In the genomic region with DNA sequence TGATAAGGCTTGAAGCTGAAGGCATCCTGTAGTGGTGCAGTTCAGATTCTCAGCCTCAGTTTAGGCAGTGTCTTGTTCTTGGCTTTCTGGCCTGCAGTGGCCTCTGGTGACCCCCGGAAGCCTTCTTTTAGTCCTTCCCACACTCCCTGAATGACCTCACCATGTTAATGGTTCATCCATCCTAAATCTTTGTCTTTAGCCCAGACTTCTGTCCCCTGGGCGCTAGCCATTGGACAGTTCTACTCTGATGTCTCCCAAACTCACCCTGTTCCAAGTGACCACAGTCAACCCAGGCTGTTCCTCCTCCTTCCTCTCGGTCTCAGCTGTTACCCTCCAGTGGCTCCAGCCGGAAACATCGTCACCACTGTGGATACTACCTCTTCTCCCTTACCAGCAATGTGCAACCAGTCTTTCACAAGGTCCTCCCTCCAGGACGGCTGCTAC, we compare ENCODE assay signal across 8 mouse cellular contexts. TPM values are rescaled to one million over a fixed set of nuclear protein-coding genes. Genes with fewer than 3 reads are reported as not detected.
A peak's percentile ranks its signal among the peaks of the same experiment; 100 is the strongest.
DNase-seq lines count a peak whose midpoint lies in the region; ATAC-seq and TF ChIP-seq lines count a peak whose summit lies in the region.

No protein-coding gene starts in this region.

- no peak for TF ChIP-seq POLR2A in bone marrow, adult 2 months (IDR thresholded peaks at IDR 0.05; ENCODE audit: borderline replicate concordance, control insufficient read depth, low read depth, low read length)

- DNase-seq in hindbrain, embryonic 11.5 days (ENCODE audit: low spot score): no peak
- DNase-seq in liver, embryonic 11.5 days (ENCODE audit: low spot score): no peak
- no peak for DNase-seq in thymus, postnatal 4 days
- no peak for DNase-seq in embryo, embryonic 9.5 days (ENCODE audit: extremely low spot score)
- DNase-seq in cerebellum, postnatal 14 days: no peak

- peaks cover 1% of the 10 kb centered on the region; the same call in 1 of the 2 replicates for H3K4me1 ChIP-seq in bone marrow, adult 2 months (ENCODE audit: control insufficient read depth, insufficient read depth, low read length)
- H3K4me1 ChIP-seq in forebrain, embryonic 16.5 days (replicated peaks; ENCODE audit: control insufficient read depth, insufficient read depth, low read length): peaks cover 18% of the 10 kb centered on the region
- H3K4me1 ChIP-seq in hindbrain, embryonic 11.5 days (replicated peaks; ENCODE audit: control insufficient read depth, insufficient read depth, low read length): peaks cover 5% of the 10 kb centered on the region
- H3K4me1 ChIP-seq in liver, embryonic 11.5 days (replicated peaks; ENCODE audit: control insufficient read depth, insufficient read depth, low read length): peaks cover 31% of the 10 kb centered on the region

- peaks cover 17% of the 10 kb centered on the region for H3K36me3 ChIP-seq in forebrain, embryonic 16.5 days (ENCODE audit: control insufficient read depth, insufficient read depth)
- peaks cover 12% of the 10 kb centered on the region for H3K36me3 ChIP-seq in hindbrain, embryonic 11.5 days (ENCODE audit: control insufficient read depth, insufficient read depth, low read length)
- peaks cover 52% of the 10 kb centered on the region for H3K36me3 ChIP-seq in liver, embryonic 11.5 days (ENCODE audit: control insufficient read depth, insufficient read depth, low read length)

- peak overlapping the region; percentile 23 for H3K27ac ChIP-seq in bone marrow, adult 2 months (ENCODE audit: control insufficient read depth, insufficient read depth, low read depth, low read length, poor library complexity)
- H3K27ac ChIP-seq in forebrain, embryonic 16.5 days (ENCODE audit: low read length): peak overlapping the region; percentile 74; the same call in 1 of the 2 replicates
- H3K27ac ChIP-seq in hindbrain, embryonic 11.5 days (ENCODE audit: low read depth, low read length): no peak overlapping the region
- H3K27ac ChIP-seq in liver, embryonic 11.5 days (ENCODE audit: low read depth, low read length): peak overlapping the region; percentile 75

- no peak overlapping the region for H3K4me3 ChIP-seq in bone marrow, adult 2 months (replicated peaks; ENCODE audit: control insufficient read depth, low read depth, low read length)
- peak overlapping the region; percentile 36 for H3K4me3 ChIP-seq in forebrain, embryonic 16.5 days (replicated peaks; ENCODE audit: low read length)
- H3K4me3 ChIP-seq in hindbrain, embryonic 11.5 days (ENCODE audit: low read depth, low read length): peak overlapping the region; percentile 21; the same call in 1 of the 2 replicates
- peak overlapping the region; percentile 25 for H3K4me3 ChIP-seq in liver, embryonic 11.5 days (ENCODE audit: low read depth, low read length)

- peak overlapping the region; percentile 51 for H3K9ac ChIP-seq in forebrain, embryonic 16.5 days (replicated peaks; ENCODE audit: low read depth, low read length)
- peak overlapping the region; percentile 40 for H3K9ac ChIP-seq in hindbrain, embryonic 11.5 days (ENCODE audit: low read depth, low read length)
- peak overlapping the region; percentile 39 for H3K9ac ChIP-seq in liver, embryonic 11.5 days (ENCODE audit: low read depth, low read length)

- H3K27me3 ChIP-seq in forebrain, embryonic 16.5 days (replicated peaks; ENCODE audit: control insufficient read depth, insufficient read depth, low read length): peaks cover 5% of the 10 kb centered on the region
- peaks cover 6% of the 10 kb centered on the region for H3K27me3 ChIP-seq in hindbrain, embryonic 11.5 days (ENCODE audit: control insufficient read depth, insufficient read depth, low read length)
- no peaks in the 10 kb centered on the region for H3K27me3 ChIP-seq in liver, embryonic 11.5 days (replicated peaks; ENCODE audit: control insufficient read depth, insufficient read depth, low read length)

- no peaks in the 10 kb centered on the region for H3K9me3 ChIP-seq in forebrain, embryonic 16.5 days (ENCODE audit: control insufficient read depth, low read length)
- no peaks in the 10 kb centered on the region for H3K9me3 ChIP-seq in hindbrain, embryonic 11.5 days (ENCODE audit: control insufficient read depth, low read length)
- no peaks in the 10 kb centered on the region for H3K9me3 ChIP-seq in liver, embryonic 11.5 days (ENCODE audit: control insufficient read depth, low read length)

- no peak; the same call in 1 of the 2 replicates for ATAC-seq in forebrain, embryonic 16.5 days
- no peak; the same call in 1 of the 2 replicates for ATAC-seq in hindbrain, embryonic 11.5 days (ENCODE audit: low FRiP score)
- ATAC-seq in liver, embryonic 11.5 days (replicated peaks; ENCODE audit: low FRiP score): no peak; the same call in 1 of the 2 replicates
- peak; percentile 51 for ATAC-seq in monocyte, adult 5-6 weeks (replicated peaks; ENCODE audit: insufficient number of reproducible peaks, low FRiP score, low TSS enrichment, poor library complexity, severe bottlenecking)

- H3K4me2 ChIP-seq in forebrain, embryonic 16.5 days (ENCODE audit: low read length): peak overlapping the region; percentile 73
- peak overlapping the region; percentile 39 for H3K4me2 ChIP-seq in hindbrain, embryonic 11.5 days (replicated peaks; ENCODE audit: low read depth, low read length)
- peak overlapping the region; percentile 79 for H3K4me2 ChIP-seq in liver, embryonic 11.5 days

- TF ChIP-seq CTCF in bone marrow, adult 2 months (IDR thresholded peaks at IDR 0.05; ENCODE audit: control insufficient read depth, insufficient read depth, low read length): no peak

- 25% methylated on average over 6 of the region's 6 CpGs for WGBS in bone marrow, adult 2 months
- WGBS in forebrain, embryonic 16.5 days: 79% methylated on average over 6 of the region's 6 CpGs
- WGBS in hindbrain, embryonic 11.5 days: 68% methylated on average over 6 of the region's 6 CpGs
- WGBS in liver, embryonic 11.5 days: 47% methylated on average over 6 of the region's 6 CpGs

RNA-seq across cellular contexts. Expression of a gene that starts 12.0 kb away (rescaled TPM):
- 17.3 and 36.3 TPM in 2 replicates for polyA plus RNA-seq in bone marrow, adult 2 months (2011; ENCODE audit: insufficient read depth, insufficient read length, low replicate concordance, missing spikeins)
- 37.0 and 41.6 TPM in 2 replicates for polyA plus RNA-seq in forebrain, embryonic 16.5 days (2015; fragmentation: Nextera tagmentation; extraction: Ambion mirVana)
- 27.2 and 29.6 TPM in 2 replicates for polyA plus RNA-seq in hindbrain, embryonic 11.5 days (2014; fragmentation: Nextera tagmentation; extraction: Ambion mirVana)
- 57.1 and 57.7 TPM in 2 replicates for polyA plus RNA-seq in liver, embryonic 11.5 days (2014; fragmentation: Nextera tagmentation; extraction: Ambion mirVana)
- total RNA-seq in monocyte, adult 5-6 weeks (2017): 58.6 to 89.7 TPM (median 73.2 TPM) in 3 replicates

RNA-seq across cellular contexts. Expression of a gene that starts 14.2 kb away (rescaled TPM):
- 72.2 and 101 TPM in 2 replicates for polyA plus RNA-seq in bone marrow, adult 2 months (2011; ENCODE audit: insufficient read depth, insufficient read length, low replicate concordance, missing spikeins)
- 14.3 and 15.1 TPM in 2 replicates for polyA plus RNA-seq in forebrain, embryonic 16.5 days (2015; fragmentation: Nextera tagmentation; extraction: Ambion mirVana)
- polyA plus RNA-seq in hindbrain, embryonic 11.5 days (2014; fragmentation: Nextera tagmentation; extraction: Ambion mirVana): 7.8 and 8.2 TPM in 2 replicates
- polyA plus RNA-seq in liver, embryonic 11.5 days (2014; fragmentation: Nextera tagmentation; extraction: Ambion mirVana): 32.3 and 34.8 TPM in 2 replicates
- total RNA-seq in monocyte, adult 5-6 weeks (2017): 83.5 to 149 TPM (median 83.8 TPM) in 3 replicates

RNA-seq across cellular contexts. Expression of a gene that starts 39.2 kb away (rescaled TPM):
- polyA plus RNA-seq in bone marrow, adult 2 months (2011; ENCODE audit: insufficient read depth, insufficient read length, low replicate concordance, missing spikeins): 26.8 and 60.5 TPM in 2 replicates
- 10.0 and 10.7 TPM in 2 replicates for polyA plus RNA-seq in forebrain, embryonic 16.5 days (2015; fragmentation: Nextera tagmentation; extraction: Ambion mirVana)
- polyA plus RNA-seq in hindbrain, embryonic 11.5 days (2014; fragmentation: Nextera tagmentation; extraction: Ambion mirVana): 13.4 and 14.7 TPM in 2 replicates
- polyA plus RNA-seq in liver, embryonic 11.5 days (2014; fragmentation: Nextera tagmentation; extraction: Ambion mirVana): 27.4 and 28.1 TPM in 2 replicates
- total RNA-seq in monocyte, adult 5-6 weeks (2017): 41.8 to 57.5 TPM (median 46.8 TPM) in 3 replicates

RNA-seq across cellular contexts. Expression of a gene that starts 39.3 kb away (rescaled TPM):
- polyA plus RNA-seq in bone marrow, adult 2 months (2011; ENCODE audit: insufficient read depth, insufficient read length, low replicate concordance, missing spikeins): 41.5 and 87.3 TPM in 2 replicates
- 76.8 and 78.1 TPM in 2 replicates for polyA plus RNA-seq in forebrain, embryonic 16.5 days (2015; fragmentation: Nextera tagmentation; extraction: Ambion mirVana)
- 36.9 and 39.3 TPM in 2 replicates for polyA plus RNA-seq in hindbrain, embryonic 11.5 days (2014; fragmentation: Nextera tagmentation; extraction: Ambion mirVana)
- polyA plus RNA-seq in liver, embryonic 11.5 days (2014; fragmentation: Nextera tagmentation; extraction: Ambion mirVana): 24.0 and 28.0 TPM in 2 replicates
- 65.5 to 109 TPM (median 99.2 TPM) in 3 replicates for total RNA-seq in monocyte, adult 5-6 weeks (2017)

RNA-seq across cellular contexts. Expression of a gene that starts 39.4 kb away (rescaled TPM):
- 43.5 and 99.7 TPM in 2 replicates for polyA plus RNA-seq in bone marrow, adult 2 months (2011; ENCODE audit: insufficient read depth, insufficient read length, low replicate concordance, missing spikeins)
- 24.1 and 28.7 TPM in 2 replicates for polyA plus RNA-seq in forebrain, embryonic 16.5 days (2015; fragmentation: Nextera tagmentation; extraction: Ambion mirVana)
- 22.9 and 23.1 TPM in 2 replicates for polyA plus RNA-seq in hindbrain, embryonic 11.5 days (2014; fragmentation: Nextera tagmentation; extraction: Ambion mirVana)
- 22.5 and 25.0 TPM in 2 replicates for polyA plus RNA-seq in liver, embryonic 11.5 days (2014; fragmentation: Nextera tagmentation; extraction: Ambion mirVana)
- 13.3 to 41.9 TPM (median 22.3 TPM) in 3 replicates for total RNA-seq in monocyte, adult 5-6 weeks (2017)
